27 mouse cellular contexts compared by ENCODE assay signal in the genomic region with DNA sequence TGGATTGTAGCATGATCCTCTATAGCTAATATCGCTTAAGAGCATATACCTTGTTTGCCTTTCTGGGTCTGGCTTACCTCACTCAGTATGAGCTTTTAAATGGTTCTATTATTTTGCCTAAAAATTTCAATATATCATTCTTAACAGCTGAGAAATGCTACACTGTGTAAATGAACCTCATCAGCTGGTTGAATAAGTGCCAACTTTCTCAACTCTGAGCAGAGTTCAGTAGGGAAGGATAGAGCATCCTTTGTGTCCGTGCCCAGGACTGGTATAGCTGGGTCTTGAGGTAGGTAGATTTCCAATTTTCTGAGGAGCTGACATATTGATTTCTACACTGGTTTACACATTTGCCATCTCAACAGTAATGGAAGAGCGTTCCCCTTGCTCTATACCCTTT.
"Had no signal": no experiment of that assay in that cellular context is flagged by ENCODE, and none has a peak within 500 bp of the region (broad histone marks: within the 10 kb centered on the region; RNA-seq: fewer than 3 reads in every experiment).

No protein-coding gene starts in this region.

- H3K4me1 ChIP-seq: embryonic facial prominence, embryonic 12.5 days; embryonic facial prominence, embryonic 15.5 days; forebrain, embryonic 10.5 days; forebrain, embryonic 12.5 days; forebrain, embryonic 13.5 days; forebrain, embryonic 15.5 days had no signal

- H3K36me3 ChIP-seq: embryonic facial prominence, embryonic 12.5 days; embryonic facial prominence, embryonic 15.5 days; forebrain, embryonic 10.5 days; forebrain, embryonic 12.5 days; forebrain, embryonic 15.5 days had no signal

- DNase-seq: cerebellum, adult 2 months; cerebellum, adult 8-10 months; cerebellum, adult 9-10 months; cerebellum, adult 9-11 months; cerebellum, postnatal 10 days; cerebellum, postnatal 14 days; cerebellum, postnatal 25 days; cerebellum, postnatal 36 days; embryo, embryonic 11 days; forebrain, postnatal 0 days; gastrocnemius, adult 2 months; gastrocnemius, postnatal 10 days; gastrocnemius, postnatal 14 days; gastrocnemius, postnatal 25 days; gastrocnemius, postnatal 36 days; heart, adult 11 months; heart, adult 18-20 months; heart, adult 2 months had no signal

- ATAC-seq: forebrain, embryonic 13.5 days; forebrain, embryonic 14.5 days; forebrain, embryonic 15.5 days; forebrain, embryonic 16.5 days; forebrain, postnatal 0 days had no signal

- H3K9me3 ChIP-seq: embryonic facial prominence, embryonic 12.5 days; embryonic facial prominence, embryonic 15.5 days; forebrain, embryonic 10.5 days; forebrain, embryonic 12.5 days; forebrain, embryonic 13.5 days; forebrain, embryonic 15.5 days had no signal

- H3K27me3 ChIP-seq: embryonic facial prominence, embryonic 12.5 days; embryonic facial prominence, embryonic 15.5 days; forebrain, embryonic 12.5 days; forebrain, embryonic 13.5 days; forebrain, embryonic 15.5 days had no signal

- H3K27ac ChIP-seq: embryonic facial prominence, embryonic 12.5 days; embryonic facial prominence, embryonic 15.5 days; forebrain, embryonic 10.5 days; forebrain, embryonic 12.5 days; forebrain, embryonic 13.5 days; forebrain, embryonic 15.5 days; gastrocnemius, adult 2 months; heart, adult 2 months had no signal

- H3K9ac ChIP-seq: embryonic facial prominence, embryonic 12.5 days; embryonic facial prominence, embryonic 15.5 days; forebrain, embryonic 12.5 days; forebrain, embryonic 13.5 days; forebrain, embryonic 15.5 days; forebrain, postnatal 0 days had no signal

- H3K4me2 ChIP-seq: embryonic facial prominence, embryonic 12.5 days; embryonic facial prominence, embryonic 15.5 days; forebrain, embryonic 12.5 days; forebrain, embryonic 13.5 days; forebrain, embryonic 15.5 days had no signal

- H3K4me3 ChIP-seq: embryonic facial prominence, embryonic 12.5 days; embryonic facial prominence, embryonic 15.5 days; erythroblast, embryonic 14.5 days; forebrain, embryonic 10.5 days; forebrain, embryonic 12.5 days; forebrain, embryonic 13.5 days; forebrain, embryonic 15.5 days; gastrocnemius, adult 2 months; heart, adult 2 months had no signal
